Mouse (Mus musculus): ENCODE measurements at regions not wholly inside any gene's neighbourhood (a gene's known extent, or its start where the extent isn't known, plus 50 kb on each side); places are given as distances from the start of the nearest gene placed in this dataset.

DNA sequence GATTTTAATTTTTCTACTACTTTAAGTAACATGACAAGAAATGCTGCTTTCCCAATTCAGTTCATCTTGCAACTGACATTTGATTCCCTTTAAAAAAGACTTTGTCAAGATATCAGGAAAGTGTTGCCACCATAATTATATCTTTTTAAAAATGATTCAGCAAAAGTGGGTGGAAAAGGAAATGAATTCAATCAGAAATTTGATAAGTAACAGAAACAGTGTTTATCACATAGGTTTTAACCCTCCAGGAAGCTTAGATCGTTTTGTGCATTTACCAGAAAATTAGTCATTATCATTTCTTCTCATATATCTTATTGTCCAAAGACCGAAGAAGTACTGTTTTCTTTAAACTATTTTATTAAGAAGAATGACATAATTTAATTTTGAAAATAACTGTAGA, 441.0 kb downstream of the Htr1b start:
- no peak overlapping the region for H3K4me3 ChIP-seq (ENCODE audit: low read length)
- H3K36me3 ChIP-seq (ENCODE audit: control insufficient read depth, insufficient read depth, low read length) = no peaks in the 10 kb centered on the region
- ATAC-seq (ENCODE audit: low read depth) = no peak
- H3K27ac ChIP-seq (ENCODE audit: low read length) = no peak overlapping the region
- H3K4me1 ChIP-seq (replicated peaks; ENCODE audit: control insufficient read depth, insufficient read depth, low read length) = no peaks in the 10 kb centered on the region
- no peaks in the 10 kb centered on the region for H3K27me3 ChIP-seq (ENCODE audit: control insufficient read depth, insufficient read depth, low read depth, low read length)
- H3K4me2 ChIP-seq (ENCODE audit: low read depth, low read length) = no peak overlapping the region
- 66% methylated on average over 2 of the region's 2 CpGs for WGBS
- no peak overlapping the region for H3K9ac ChIP-seq (ENCODE audit: low read length)
- H3K9me3 ChIP-seq (ENCODE audit: control insufficient read depth, low read length) = no peaks in the 10 kb centered on the region
